Mouse (Mus musculus) midbrain, embryonic 13.5 days (tissue): ENCODE results near the gene Gadl1. TPM values are rescaled to one million over a fixed set of nuclear protein-coding genes. Genes with fewer than 3 reads are reported as not detected.

Experiments used
- ATAC-seq: fragments of 200-750 bp; cut with Nextera tagmentation; 2 replicates; pipeline ENCODE4 v1.8.0; 2017; ENCODE audit warnings: mild to moderate bottlenecking, moderate TSS enrichment, moderate library complexity
- H3K27ac ChIP-seq: fragments of 300-500 bp; sonication (generic); 2 replicates; pipeline ENCODE4 v1.5.1; 2015; ENCODE audit warnings: inconsistent platforms, mild to moderate bottlenecking, moderate library complexity
- H3K27me3 ChIP-seq: fragments of 300-500 bp; sonication (generic); 2 replicates; pipeline ENCODE4 v1.6.1; 2015; ENCODE audit warnings: mild to moderate bottlenecking, inconsistent platforms
- H3K36me3 ChIP-seq: fragments of 300-500 bp; sonication (generic); 2 replicates; pipeline ENCODE4 v1.6.1; 2015; ENCODE audit warnings: mild to moderate bottlenecking, inconsistent platforms
- H3K4me1 ChIP-seq: fragments of 300-500 bp; sonication (generic); replicated peaks from 2 replicates; pipeline ENCODE4 v1.6.1; 2015; ENCODE audit warnings: inconsistent platforms
- H3K4me2 ChIP-seq: fragments of 300-500 bp; sonication (generic); replicated peaks from 2 replicates; pipeline ENCODE4 v1.6.1; 2015; ENCODE audit warnings: moderate library complexity, mild to moderate bottlenecking, inconsistent platforms
- H3K4me3 ChIP-seq: fragments of 300-500 bp; sonication (generic); replicated peaks from 2 replicates; pipeline ENCODE4 v1.5.1; 2015; ENCODE audit warnings: mild to moderate bottlenecking, inconsistent platforms
- H3K9ac ChIP-seq: fragments of 300-500 bp; sonication (generic); replicated peaks from 2 replicates; pipeline ENCODE4 v1.6.1; 2015; ENCODE audit warnings: mild to moderate bottlenecking, inconsistent platforms
- H3K9me3 ChIP-seq: fragments of 300-500 bp; sonication (generic); 2 replicates; pipeline ENCODE4 v1.6.1; 2016; ENCODE audit warnings: mild to moderate bottlenecking, inconsistent platforms
- WGBS: fragments of 180-500 bp; shearing (Covaris S2); methylation state at CpG from one replicate; pipeline ENCODE4 v1.1.7; 2015; 5-methylcytosine and 5-hydroxymethylcytosine counted together
- polyA plus RNA-seq: library from polyadenylated mRNA; unstranded; fragments of >200 nt; fragmentation: Nextera tagmentation; extraction: Ambion mirVana; gene quantifications from 2 replicates; pipeline ENCODE4 v1.2.1, GENCODE M21; 2015

Gene Gadl1
- polyA plus RNA-seq, 1 experiment from 2014 or later, result 0.22 TPM

- Histone ChIP-seq H3K9me3 (no peaks in the 10 kb centered on the region), H3K9ac (no peak overlapping the region), H3K4me3 (no peak overlapping the region), H3K36me3 (no peaks in the 10 kb centered on the region), H3K27me3 (no peaks in the 10 kb centered on the region), H3K27ac (no peak overlapping the region), H3K4me2 (no peak overlapping the region), H3K4me1 (no peaks in the 10 kb centered on the region)
- no peak for ATAC-seq
- 83% methylated on average over 2 of the region's 2 CpGs for WGBS
Measured at GRCm38 (mm10) chr9:116076946-116077345, 167.7 kb downstream of the Gadl1 start.

DNA sequence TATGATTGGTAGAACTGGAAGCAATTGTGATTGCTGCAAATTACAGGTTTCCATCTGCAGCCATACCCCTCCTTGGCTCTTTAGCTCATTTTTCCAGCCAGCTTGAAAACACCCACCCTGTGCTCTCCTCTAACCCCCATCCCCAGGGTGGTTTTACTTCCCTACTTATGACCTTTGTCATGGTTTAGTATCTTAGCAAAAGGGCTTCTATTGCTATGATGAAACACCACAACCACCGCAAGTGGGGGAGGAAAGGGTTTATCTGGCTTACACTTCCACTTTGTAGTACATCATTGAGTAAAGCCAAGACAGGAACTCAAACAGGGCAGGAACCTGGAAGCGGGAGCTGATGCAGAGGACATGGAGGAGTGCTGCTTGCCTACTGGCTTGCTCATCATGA, 168.2 kb downstream of the Gadl1 start:
- H3K4me1 ChIP-seq, result no peaks in the 10 kb centered on the region
- no peak overlapping the region for H3K27ac ChIP-seq
- H3K4me2 ChIP-seq, result no peak overlapping the region
- no peak for ATAC-seq
- no peak overlapping the region for H3K4me3 ChIP-seq
- H3K36me3 ChIP-seq, result no peaks in the 10 kb centered on the region
- no peaks in the 10 kb centered on the region for H3K27me3 ChIP-seq
- no peaks in the 10 kb centered on the region for H3K9me3 ChIP-seq
- 90% methylated on average over 2 of the region's 2 CpGs for WGBS
- H3K9ac ChIP-seq, result no peak overlapping the region

- Histone ChIP-seq H3K36me3 (no peaks in the 10 kb centered on the region), H3K27me3 (no peaks in the 10 kb centered on the region), H3K27ac (no peak overlapping the region), H3K4me1 (no peaks in the 10 kb centered on the region), H3K9me3 (no peaks in the 10 kb centered on the region), H3K4me2 (no peak overlapping the region), H3K4me3 (no peak overlapping the region), H3K9ac (no peak overlapping the region)
- ATAC-seq, result no peak
- 77% methylated on average over 4 of the region's 4 CpGs for WGBS
Measured at GRCm38 (mm10) chr9:116081781-116082180, 172.5 kb downstream of the Gadl1 start.

DNA sequence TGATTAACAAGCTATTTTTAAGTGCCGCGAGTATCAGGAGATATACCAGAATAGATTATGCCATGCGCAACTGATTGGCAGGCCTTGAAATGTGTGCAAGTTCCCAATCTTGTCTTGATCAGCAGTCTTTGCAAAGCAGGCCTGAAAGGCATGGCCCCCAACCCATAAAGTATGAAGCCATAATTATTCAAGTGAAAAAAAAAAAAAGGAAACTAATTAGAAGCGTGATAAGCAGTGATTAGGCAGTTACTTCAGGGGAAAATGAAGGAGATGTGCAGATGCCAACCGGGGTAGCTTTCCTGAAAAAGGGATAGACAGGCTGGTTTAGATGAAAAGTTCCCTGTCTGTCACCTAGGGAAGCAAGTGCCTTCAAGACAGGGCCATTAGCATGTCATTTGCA, 174.0 kb downstream of the Gadl1 start:
- Histone ChIP-seq H3K27me3 (no peaks in the 10 kb centered on the region), H3K36me3 (no peaks in the 10 kb centered on the region), H3K9me3 (no peaks in the 10 kb centered on the region), H3K4me2 (no peak overlapping the region), H3K27ac (no peak overlapping the region; the same call in 1 of the 2 replicates), H3K9ac (no peak overlapping the region), H3K4me1 (no peaks in the 10 kb centered on the region), H3K4me3 (no peak overlapping the region)
- no peak for ATAC-seq
- WGBS, result 83% methylated on average over 5 of the region's 5 CpGs

DNA sequence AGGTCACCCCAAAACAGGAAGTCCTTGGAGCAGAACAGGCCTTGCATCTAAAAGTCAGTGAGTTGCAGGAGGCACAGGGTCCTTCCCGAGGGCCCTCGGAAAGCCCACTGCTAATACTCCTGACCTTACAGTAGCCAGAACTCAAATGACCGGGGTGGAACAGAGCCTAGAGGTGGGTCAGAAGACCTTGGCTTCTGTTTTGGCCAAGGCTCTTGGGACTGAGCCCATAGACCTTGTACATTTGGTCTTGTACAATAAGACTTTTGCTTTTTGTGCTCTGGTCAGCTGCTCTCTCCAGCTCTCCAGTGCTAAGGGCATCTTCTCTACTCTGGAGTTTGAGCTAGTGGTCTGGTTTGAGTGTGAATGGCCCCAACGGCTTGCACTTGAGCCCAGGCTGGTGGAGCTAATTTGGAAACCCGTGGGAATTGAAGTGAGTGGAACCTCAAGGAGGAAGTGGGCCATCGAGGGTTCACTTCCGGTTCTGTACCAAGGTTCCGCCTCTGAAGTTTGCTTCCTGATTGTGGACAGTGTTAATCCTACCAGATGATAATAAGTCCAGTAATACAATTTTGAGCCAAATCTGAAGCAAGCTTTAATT, 174.6 kb downstream of the Gadl1 start:
- H3K36me3 ChIP-seq, result no peaks in the 10 kb centered on the region
- ATAC-seq, result no peak

DNA sequence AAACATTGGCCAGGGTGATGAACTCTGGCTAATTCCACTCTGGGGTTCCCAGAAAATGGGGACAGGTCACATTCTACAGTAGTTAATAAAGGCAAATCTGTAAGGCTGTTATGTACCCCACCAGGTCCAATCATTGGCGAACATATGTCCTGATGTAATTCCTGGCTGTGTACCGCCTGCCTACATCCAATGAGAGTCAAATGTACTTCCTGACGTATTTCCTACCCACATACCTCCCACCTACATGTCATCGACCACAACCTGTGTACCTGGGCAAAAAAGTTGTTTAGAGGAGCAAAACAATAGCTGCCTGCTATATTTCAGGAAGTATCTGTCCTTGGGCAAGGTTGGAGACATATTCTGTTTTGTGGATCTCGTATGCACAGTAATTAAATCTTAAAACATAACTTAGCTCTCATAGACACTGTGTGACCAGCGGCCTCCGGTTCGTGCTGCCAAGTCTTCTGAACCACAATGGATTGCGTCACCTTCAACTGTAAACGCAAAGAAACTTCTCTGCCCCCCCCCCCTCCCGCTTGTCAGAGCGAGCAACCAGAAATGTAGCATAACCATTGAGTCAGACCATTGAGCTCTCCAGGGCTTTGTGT, 175.2 kb downstream of the Gadl1 start:
- H3K9ac ChIP-seq, result no peak overlapping the region
- H3K9me3 ChIP-seq, result no peaks in the 10 kb centered on the region
- WGBS, result 95% methylated on average over 12 of the region's 12 CpGs
- H3K27me3 ChIP-seq, result no peaks in the 10 kb centered on the region
- H3K4me2 ChIP-seq, result no peak overlapping the region
- no peak overlapping the region for H3K27ac ChIP-seq
- no peaks in the 10 kb centered on the region for H3K36me3 ChIP-seq
- H3K4me1 ChIP-seq, result no peaks in the 10 kb centered on the region
- ATAC-seq, result no peak
- H3K4me3 ChIP-seq, result no peak overlapping the region

More for the DNA sequence above, 174.6 kb downstream of the Gadl1 start:
- Histone ChIP-seq H3K27ac (no peak overlapping the region; the same call in 1 of the 2 replicates), H3K4me3 (no peak overlapping the region), H3K27me3 (no peaks in the 10 kb centered on the region), H3K4me1 (no peaks in the 10 kb centered on the region), H3K4me2 (no peak overlapping the region), H3K9me3 (no peaks in the 10 kb centered on the region), H3K9ac (no peak overlapping the region)
- WGBS, result 89% methylated on average over 8 of the region's 8 CpGs

DNA sequence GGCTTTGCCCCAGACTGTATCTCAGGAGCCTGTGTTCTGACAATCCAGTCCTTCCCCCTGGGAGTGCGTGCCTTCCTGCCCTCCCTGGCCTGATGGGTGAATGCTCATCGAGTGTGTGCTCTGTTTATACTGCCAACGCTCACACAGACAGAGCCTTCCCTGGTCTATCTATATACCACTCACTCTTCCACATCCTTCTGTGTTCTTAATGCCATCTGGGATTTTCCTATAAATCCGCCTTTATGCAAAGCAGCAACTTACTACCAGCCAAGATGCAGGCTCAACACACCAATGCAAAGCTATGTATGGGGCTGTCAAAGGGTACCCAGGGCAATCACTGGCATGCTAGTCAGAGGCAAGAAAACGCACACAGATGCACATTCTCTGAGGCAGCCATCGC, 176.7 kb downstream of the Gadl1 start:
- H3K4me1 ChIP-seq, result no peaks in the 10 kb centered on the region
- 92% methylated on average over 6 of the region's 6 CpGs for WGBS
- no peak for ATAC-seq

DNA sequence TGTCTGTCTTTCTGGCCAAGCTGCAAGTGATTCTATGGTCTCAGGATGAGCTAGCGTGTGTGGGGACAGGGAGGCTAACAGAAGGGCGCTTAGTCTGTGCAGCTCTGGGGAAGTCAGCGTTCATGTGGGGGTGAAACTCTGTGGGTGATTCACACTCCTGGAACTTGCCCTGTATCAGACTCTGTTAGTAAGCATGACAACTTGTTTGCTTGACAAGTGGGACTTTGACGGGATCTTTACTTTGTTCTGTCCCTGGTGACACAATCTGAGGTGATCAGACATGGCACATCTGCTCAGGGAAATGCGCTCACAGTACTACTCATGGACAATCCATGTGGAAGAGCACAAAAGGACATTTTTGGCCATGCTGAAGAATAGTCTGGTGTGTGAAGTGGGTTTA, 178.0 kb downstream of the Gadl1 start:
- Histone ChIP-seq H3K36me3 (no peaks in the 10 kb centered on the region), H3K9ac (no peak overlapping the region), H3K27me3 (no peaks in the 10 kb centered on the region), H3K27ac (no peak overlapping the region), H3K4me2 (no peak overlapping the region), H3K4me3 (no peak overlapping the region), H3K9me3 (no peaks in the 10 kb centered on the region), H3K4me1 (no peaks in the 10 kb centered on the region)
- 95% methylated on average over 5 of the region's 5 CpGs for WGBS
- no peak for ATAC-seq

More for the DNA sequence above, 176.7 kb downstream of the Gadl1 start:
- Histone ChIP-seq H3K9me3 (no peaks in the 10 kb centered on the region), H3K4me3 (no peak overlapping the region), H3K27me3 (no peaks in the 10 kb centered on the region), H3K36me3 (no peaks in the 10 kb centered on the region), H3K4me2 (no peak overlapping the region), H3K27ac (no peak overlapping the region), H3K9ac (no peak overlapping the region)

DNA sequence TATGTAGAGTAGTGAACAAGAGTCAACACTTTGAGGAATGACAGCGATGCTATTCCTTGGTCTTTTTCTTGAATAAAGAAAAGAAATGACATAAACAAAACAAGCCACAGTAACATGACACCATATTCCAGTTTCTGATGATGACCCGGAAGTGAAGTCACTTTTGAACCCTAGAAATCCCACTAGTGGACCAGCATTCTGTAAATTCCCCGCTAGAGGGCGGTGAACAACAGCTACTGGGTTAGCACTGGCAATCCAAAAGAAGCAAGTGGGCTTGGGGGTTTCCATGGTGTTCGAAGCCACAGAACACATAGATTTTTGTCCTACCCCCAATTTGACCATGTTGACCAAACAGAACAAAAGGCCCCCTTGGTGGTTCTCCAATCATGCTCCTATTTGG, 178.6 kb downstream of the Gadl1 start:
- no peak overlapping the region for H3K27ac ChIP-seq
- H3K4me2 ChIP-seq, result no peak overlapping the region
- ATAC-seq, result no peak
- WGBS, result 47% methylated on average over 5 of the region's 5 CpGs
- H3K4me1 ChIP-seq, result no peaks in the 10 kb centered on the region
- no peaks in the 10 kb centered on the region for H3K27me3 ChIP-seq
- H3K36me3 ChIP-seq, result no peaks in the 10 kb centered on the region
- H3K9ac ChIP-seq, result no peak overlapping the region
- H3K4me3 ChIP-seq, result no peak overlapping the region
- no peaks in the 10 kb centered on the region for H3K9me3 ChIP-seq

DNA sequence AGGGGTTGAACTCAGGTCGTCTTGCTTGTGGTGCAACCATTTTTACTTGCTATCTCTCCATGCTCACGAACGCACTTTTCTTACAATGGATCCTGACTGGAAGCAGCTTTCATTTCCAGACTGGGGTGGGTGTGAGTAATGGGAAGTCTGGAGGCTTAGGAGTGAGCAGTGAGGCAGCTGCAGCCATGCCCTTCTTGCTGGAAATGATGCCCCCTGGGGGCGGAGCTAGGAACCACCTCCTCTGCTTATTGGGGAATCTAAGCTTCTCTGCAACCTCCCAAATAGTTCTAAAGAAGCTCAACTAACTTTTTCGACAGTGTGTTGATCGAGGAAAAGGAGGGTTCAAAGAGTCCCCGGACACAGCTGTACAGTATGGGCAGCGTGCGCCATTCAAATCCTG, 179.7 kb downstream of the Gadl1 start:
- H3K4me1 ChIP-seq, result no peaks in the 10 kb centered on the region
- ATAC-seq, result no peak
- no peaks in the 10 kb centered on the region for H3K27me3 ChIP-seq

GRCm38 (mm10) chr9:116090296-116090695, 181.0 kb downstream of the Gadl1 start:
- no peak for ATAC-seq
- no peaks in the 10 kb centered on the region for H3K36me3 ChIP-seq
- H3K27ac ChIP-seq, result no peak overlapping the region
- no peaks in the 10 kb centered on the region for H3K9me3 ChIP-seq
- no peak overlapping the region for H3K9ac ChIP-seq
- H3K27me3 ChIP-seq, result no peaks in the 10 kb centered on the region
- no peak overlapping the region for H3K4me2 ChIP-seq
- H3K4me1 ChIP-seq, result no peaks in the 10 kb centered on the region
- H3K4me3 ChIP-seq, result no peak overlapping the region
- WGBS, result 93% methylated on average over 9 of the region's 9 CpGs

More for the DNA sequence above, 179.7 kb downstream of the Gadl1 start:
- no peak overlapping the region for H3K4me3 ChIP-seq
- WGBS, result 87% methylated on average over 9 of the region's 9 CpGs
- H3K9ac ChIP-seq, result no peak overlapping the region
- no peak overlapping the region for H3K27ac ChIP-seq
- H3K36me3 ChIP-seq, result no peaks in the 10 kb centered on the region
- H3K4me2 ChIP-seq, result no peak overlapping the region
- no peaks in the 10 kb centered on the region for H3K9me3 ChIP-seq

DNA sequence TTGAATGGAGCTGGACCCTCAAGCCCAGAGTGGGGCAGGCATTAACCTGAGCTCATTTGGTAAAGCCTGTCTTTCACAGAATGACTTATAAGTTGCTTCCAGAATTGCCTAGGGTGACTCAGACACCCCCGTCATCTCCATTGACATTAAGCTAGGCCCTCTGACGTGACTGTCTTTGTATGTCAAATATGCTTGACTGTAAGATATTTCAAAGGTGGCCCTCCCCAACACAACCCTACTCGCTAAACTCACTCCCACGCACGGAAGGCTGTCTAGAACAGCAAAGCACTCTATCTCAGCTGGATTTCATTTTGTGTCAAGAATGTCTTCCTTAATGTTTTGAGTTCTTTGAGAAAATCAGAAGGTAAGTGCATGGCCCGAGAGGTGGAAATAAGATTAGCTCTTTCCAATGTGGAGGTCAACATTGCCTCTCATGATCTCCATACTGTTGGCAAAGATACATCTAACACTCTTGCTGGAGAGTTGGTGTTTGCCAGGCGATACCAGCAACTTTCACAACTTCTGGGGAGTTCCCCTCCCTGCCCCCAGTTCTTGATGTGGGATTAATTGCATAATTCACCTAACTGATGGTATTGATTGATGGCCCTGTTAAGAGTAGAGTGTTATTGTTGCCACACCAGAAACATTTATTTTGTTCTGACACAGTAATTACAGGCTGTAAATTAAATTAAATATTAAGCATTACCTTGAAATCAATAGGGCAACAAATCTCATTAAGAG, 182.0 kb downstream of the Gadl1 start:
- no peak overlapping the region for H3K27ac ChIP-seq
- no peaks in the 10 kb centered on the region for H3K9me3 ChIP-seq
- H3K4me2 ChIP-seq, result no peak overlapping the region
- no peaks in the 10 kb centered on the region for H3K36me3 ChIP-seq
- no peak overlapping the region for H3K9ac ChIP-seq
- no peak for ATAC-seq
- H3K4me3 ChIP-seq, result no peak overlapping the region
- 94% methylated on average over 7 of the region's 7 CpGs for WGBS
- no peaks in the 10 kb centered on the region for H3K4me1 ChIP-seq
- H3K27me3 ChIP-seq, result no peaks in the 10 kb centered on the region
